14 mouse cellular contexts compared by ENCODE assay signal in genomic region chr10:17343829-17344228, GRCm38 (mm10).
"Had no signal": no experiment of that assay in that cellular context is flagged by ENCODE, and none has a peak within 500 bp of the region (broad histone marks: within the 10 kb centered on the region; RNA-seq: fewer than 3 reads in every experiment).

No protein-coding gene starts in this region.

- ATAC-seq: hindbrain, postnatal 0 days; intestine, embryonic 16.5 days had no signal

- DNase-seq: gastrocnemius, postnatal 25 days; heart, adult 2 months; heart, postnatal 14 days; heart, postnatal 36 days; kidney, adult 11 months; kidney, adult 2 months; kidney, adult 9 months; kidney, postnatal 14 days; kidney, postnatal 36 days; layer of hippocampus, adult 9-11 months; liver; liver, embryonic 13.5 days had no signal
